Mouse (Mus musculus): Measurements from ENCODE around the gene Mpped1.

GRCm38 (mm10) chr15:83906472-83906871 is 127.2 kb downstream of the Mpped1 start:
- TF ChIP-seq CTCF (IDR thresholded peaks at IDR 0.05; ENCODE audit: control insufficient read depth, insufficient read depth, insufficient read length) (no peak), MYOG (IDR thresholded peaks at IDR 0.05; ENCODE audit: control insufficient read depth, extremely low read depth, insufficient read length) (no peak), MYOD1 (IDR thresholded peaks at IDR 0.05; ENCODE audit: control insufficient read depth, insufficient read length, low read depth) (no peak), MAX (IDR thresholded peaks at IDR 0.05) (no peak), USF1 (IDR thresholded peaks at IDR 0.05; ENCODE audit: low read depth) (no peak)
